Mouse (Mus musculus) cerebellum, adult 11-12 months (tissue): ENCODE measurements around the gene Syt1.

ENCODE experiments used
- DNase-seq: peaks from one replicate; pipeline ENCODE4 v3.0.0; 2022

Syt1 gene

GRCm38 (mm10) chr10:108743759-108744158 lies 267.0 kb downstream of the Syt1 start:
- no peak for DNase-seq

GRCm38 (mm10) chr10:108733982-108734381 lies 276.8 kb downstream of the Syt1 start:
- no peak for DNase-seq

GRCm38 (mm10) chr10:108728961-108729360 lies 281.8 kb downstream of the Syt1 start:
- peak; percentile 41 for DNase-seq

GRCm38 (mm10) chr10:108726391-108726790 lies 284.4 kb downstream of the Syt1 start:
- no peak for DNase-seq

GRCm38 (mm10) chr10:108724878-108725277 lies 285.9 kb downstream of the Syt1 start:
- DNase-seq = peak; percentile 50

GRCm38 (mm10) chr10:108710514-108710913 lies 300.3 kb downstream of the Syt1 start:
- no peak for DNase-seq

- DNase-seq = no peak
Observed at GRCm38 (mm10) chr10:108705658-108706057, 305.1 kb downstream of the Syt1 start.

- no peak for DNase-seq
Observed at GRCm38 (mm10) chr10:108701361-108702128, 309.2 kb downstream of the Syt1 start.

- DNase-seq = no peak
Observed at GRCm38 (mm10) chr10:108699946-108700345, 310.8 kb downstream of the Syt1 start, which contains the start of gene Gm5136. TSS of gene Gm5136 (minus strand) at chr10:108700160.

- no peak for DNase-seq
Observed at GRCm38 (mm10) chr10:108697062-108697461, 313.7 kb downstream of the Syt1 start.

- no peak for DNase-seq
Observed at GRCm38 (mm10) chr10:108690954-108691353, 319.8 kb downstream of the Syt1 start.

GRCm38 (mm10) chr10:108686696-108687095 lies 324.1 kb downstream of the Syt1 start:
- no peak for DNase-seq

GRCm38 (mm10) chr10:108679675-108680390 lies 330.9 kb downstream of the Syt1 start:
- peak; percentile 71 for DNase-seq

GRCm38 (mm10) chr10:108677053-108677452 lies 333.7 kb downstream of the Syt1 start:
- no peak for DNase-seq

GRCm38 (mm10) chr10:108668944-108669343 lies 341.8 kb downstream of the Syt1 start:
- no peak for DNase-seq

GRCm38 (mm10) chr10:108660295-108660694 lies 350.5 kb downstream of the Syt1 start:
- DNase-seq = no peak

- no peak for DNase-seq
Observed at GRCm38 (mm10) chr10:108658300-108658699, 352.5 kb downstream of the Syt1 start.

GRCm38 (mm10) chr10:108657669-108658068 lies 353.1 kb downstream of the Syt1 start:
- no peak for DNase-seq

GRCm38 (mm10) chr10:108656898-108657297 lies 353.9 kb downstream of the Syt1 start:
- no peak for DNase-seq

GRCm38 (mm10) chr10:108655074-108655473 lies 355.7 kb downstream of the Syt1 start:
- peak; percentile 57 for DNase-seq

GRCm38 (mm10) chr10:108652831-108653230 lies 358.0 kb downstream of the Syt1 start:
- no peak for DNase-seq

GRCm38 (mm10) chr10:108652066-108652465 lies 358.7 kb downstream of the Syt1 start:
- DNase-seq = peak; percentile 62

- peak; percentile 79 for DNase-seq
Observed at GRCm38 (mm10) chr10:108649174-108649573, 361.6 kb downstream of the Syt1 start.

GRCm38 (mm10) chr10:108643915-108644314 lies 366.9 kb downstream of the Syt1 start:
- no peak for DNase-seq
